Mouse (Mus musculus): ENCODE measurements around the gene Zmynd8.

- TF ChIP-seq CTCF (IDR thresholded peaks at IDR 0.05; ENCODE audit: low read depth, low read length): no peak
- TF ChIP-seq GATA1 (IDR thresholded peaks at IDR 0.05; ENCODE audit: borderline replicate concordance, low read length): no peak
- no peak for TF ChIP-seq GATA2 (IDR thresholded peaks at IDR 0.05; ENCODE audit: borderline replicate concordance, low read depth, low read length)
- no peak for TF ChIP-seq TAL1 (conservative IDR thresholded peaks at IDR 0.05; ENCODE audit: low read depth, low read length)
- TF ChIP-seq POLR2AphosphoS5 (IDR thresholded peaks at IDR 0.05; ENCODE audit: insufficient replicate concordance, low read depth, low read length): no peak
These were observed 24.2 kb upstream of the Zmynd8 start for GRCm38 (mm10) chr2:165922994-165923393.

Data from G1E (cell line).